Mouse (Mus musculus): Measurements from ENCODE around the gene Dmgdh. TPM values are rescaled to one million over a fixed set of nuclear protein-coding genes. Genes with fewer than 3 reads are reported as not detected.

The Dmgdh gene
- polyA plus RNA-seq, 1 experiment from 2014 or later: 0.08 TPM

- Histone ChIP-seq H3K4me1 (replicated peaks; ENCODE audit: control insufficient read depth, insufficient read depth, low read length) (no peaks in the 10 kb centered on the region; the same call in 1 of the 2 replicates), H3K36me3 (ENCODE audit: control insufficient read depth, insufficient read depth, low read length) (no peaks in the 10 kb centered on the region), H3K4me2 (ENCODE audit: low read depth, low read length, severe bottlenecking) (no peak overlapping the region), H3K4me3 (ENCODE audit: low read depth, low read length) (no peak overlapping the region), H3K9me3 (ENCODE audit: control insufficient read depth, low read length) (no peaks in the 10 kb centered on the region), H3K27me3 (ENCODE audit: control insufficient read depth, insufficient read depth, low read length) (no peaks in the 10 kb centered on the region), H3K9ac (ENCODE audit: low read length) (no peak overlapping the region), H3K27ac (ENCODE audit: low read depth, low read length) (no peak overlapping the region)
- WGBS: 83% methylated on average over 7 of the region's 7 CpGs
- no peak for DNase-seq (ENCODE audit: low spot score)
- ATAC-seq (replicated peaks; ENCODE audit: low FRiP score): no peak
Observed at GRCm38 (mm10) chr13:93756674-93757073, 82.4 kb downstream of the Dmgdh start.

- WGBS: 90% methylated on average over 6 of the region's 6 CpGs
- no peaks in the 10 kb centered on the region; the same call in 1 of the 2 replicates for H3K4me1 ChIP-seq (replicated peaks; ENCODE audit: control insufficient read depth, insufficient read depth, low read length)
- H3K4me2 ChIP-seq (ENCODE audit: low read depth, low read length, severe bottlenecking): no peak overlapping the region
- H3K27me3 ChIP-seq (ENCODE audit: control insufficient read depth, insufficient read depth, low read length): no peaks in the 10 kb centered on the region
- H3K4me3 ChIP-seq (ENCODE audit: low read depth, low read length): no peak overlapping the region
- no peak overlapping the region for H3K27ac ChIP-seq (ENCODE audit: low read depth, low read length)
- H3K9ac ChIP-seq (ENCODE audit: low read length): no peak overlapping the region
- no peaks in the 10 kb centered on the region for H3K9me3 ChIP-seq (ENCODE audit: control insufficient read depth, low read length)
- no peak for DNase-seq (ENCODE audit: low spot score)
- no peak for ATAC-seq (replicated peaks; ENCODE audit: low FRiP score)
- no peaks in the 10 kb centered on the region for H3K36me3 ChIP-seq (ENCODE audit: control insufficient read depth, insufficient read depth, low read length)
Observed at GRCm38 (mm10) chr13:93757514-93757913, 83.3 kb downstream of the Dmgdh start.

- Histone ChIP-seq H3K4me1 (replicated peaks; ENCODE audit: control insufficient read depth, insufficient read depth, low read length) (no peaks in the 10 kb centered on the region; the same call in 1 of the 2 replicates), H3K27me3 (ENCODE audit: control insufficient read depth, insufficient read depth, low read length) (no peaks in the 10 kb centered on the region), H3K4me2 (ENCODE audit: low read depth, low read length, severe bottlenecking) (no peak overlapping the region), H3K9ac (ENCODE audit: low read length) (no peak overlapping the region), H3K27ac (ENCODE audit: low read depth, low read length) (no peak overlapping the region), H3K9me3 (ENCODE audit: control insufficient read depth, low read length) (no peaks in the 10 kb centered on the region), H3K36me3 (ENCODE audit: control insufficient read depth, insufficient read depth, low read length) (no peaks in the 10 kb centered on the region), H3K4me3 (ENCODE audit: low read depth, low read length) (no peak overlapping the region)
- ATAC-seq (replicated peaks; ENCODE audit: low FRiP score) (no peak), DNase-seq (ENCODE audit: low spot score) (no peak)
- 57% methylated on average over 14 of the region's 14 CpGs for WGBS
Observed at GRCm38 (mm10) chr13:93758149-93758898, 84.1 kb downstream of the Dmgdh start.

- Histone ChIP-seq H3K27ac (ENCODE audit: low read depth, low read length) (no peak overlapping the region), H3K4me3 (ENCODE audit: low read depth, low read length) (no peak overlapping the region), H3K9ac (ENCODE audit: low read length) (no peak overlapping the region), H3K4me2 (ENCODE audit: low read depth, low read length, severe bottlenecking) (no peak overlapping the region), H3K4me1 (replicated peaks; ENCODE audit: control insufficient read depth, insufficient read depth, low read length) (no peaks in the 10 kb centered on the region; the same call in 1 of the 2 replicates), H3K27me3 (ENCODE audit: control insufficient read depth, insufficient read depth, low read length) (no peaks in the 10 kb centered on the region), H3K36me3 (ENCODE audit: control insufficient read depth, insufficient read depth, low read length) (no peaks in the 10 kb centered on the region), H3K9me3 (ENCODE audit: control insufficient read depth, low read length) (no peaks in the 10 kb centered on the region)
- 92% methylated on average over 8 of the region's 8 CpGs for WGBS
- ATAC-seq (replicated peaks; ENCODE audit: low FRiP score) (no peak), DNase-seq (ENCODE audit: low spot score) (no peak)
Observed at GRCm38 (mm10) chr13:93761831-93762230, 87.6 kb downstream of the Dmgdh start.

- Histone ChIP-seq H3K9ac (ENCODE audit: low read length) (no peak overlapping the region), H3K36me3 (ENCODE audit: control insufficient read depth, insufficient read depth, low read length) (no peaks in the 10 kb centered on the region), H3K27ac (ENCODE audit: low read depth, low read length) (no peak overlapping the region), H3K27me3 (ENCODE audit: control insufficient read depth, insufficient read depth, low read length) (no peaks in the 10 kb centered on the region), H3K4me1 (replicated peaks; ENCODE audit: control insufficient read depth, insufficient read depth, low read length) (no peaks in the 10 kb centered on the region; the same call in 1 of the 2 replicates), H3K4me2 (ENCODE audit: low read depth, low read length, severe bottlenecking) (no peak overlapping the region), H3K9me3 (ENCODE audit: control insufficient read depth, low read length) (no peaks in the 10 kb centered on the region), H3K4me3 (ENCODE audit: low read depth, low read length) (no peak overlapping the region)
- no peak for DNase-seq (ENCODE audit: low spot score)
- 84% methylated on average over 3 of the region's 3 CpGs for WGBS
- ATAC-seq (replicated peaks; ENCODE audit: low FRiP score): no peak
Observed at GRCm38 (mm10) chr13:93762879-93763278, 88.6 kb downstream of the Dmgdh start.

GRCm38 (mm10) chr13:93764321-93764973 is 90.2 kb downstream of the Dmgdh start:
- no peak for ATAC-seq (replicated peaks; ENCODE audit: low FRiP score)
- Histone ChIP-seq H3K9me3 (ENCODE audit: control insufficient read depth, low read length) (no peaks in the 10 kb centered on the region), H3K4me1 (replicated peaks; ENCODE audit: control insufficient read depth, insufficient read depth, low read length) (no peaks in the 10 kb centered on the region), H3K36me3 (ENCODE audit: control insufficient read depth, insufficient read depth, low read length) (no peaks in the 10 kb centered on the region), H3K27me3 (ENCODE audit: control insufficient read depth, insufficient read depth, low read length) (no peaks in the 10 kb centered on the region), H3K4me3 (ENCODE audit: low read depth, low read length) (no peak overlapping the region), H3K27ac (ENCODE audit: low read depth, low read length) (no peak overlapping the region), H3K9ac (ENCODE audit: low read length) (no peak overlapping the region), H3K4me2 (ENCODE audit: low read depth, low read length, severe bottlenecking) (no peak overlapping the region)
- WGBS: 87% methylated on average over 13 of the region's 13 CpGs
- DNase-seq (ENCODE audit: low spot score): no peak

- Histone ChIP-seq H3K27me3 (ENCODE audit: control insufficient read depth, insufficient read depth, low read length) (no peaks in the 10 kb centered on the region), H3K4me3 (ENCODE audit: low read depth, low read length) (peak overlapping the region; percentile 57), H3K27ac (ENCODE audit: low read depth, low read length) (peak overlapping the region; percentile 42; the same call in 1 of the 2 replicates), H3K36me3 (ENCODE audit: control insufficient read depth, insufficient read depth, low read length) (no peaks in the 10 kb centered on the region), H3K9me3 (ENCODE audit: control insufficient read depth, low read length) (no peaks in the 10 kb centered on the region), H3K9ac (ENCODE audit: low read length) (peak overlapping the region; percentile 83), H3K4me1 (replicated peaks; ENCODE audit: control insufficient read depth, insufficient read depth, low read length) (peaks cover 4% of the 10 kb centered on the region; the same call in 1 of the 2 replicates), H3K4me2 (ENCODE audit: low read depth, low read length, severe bottlenecking) (peak overlapping the region; percentile 98)
- ATAC-seq (replicated peaks; ENCODE audit: low FRiP score) (peak; percentile 53), DNase-seq (ENCODE audit: low spot score) (no peak)
- 42% methylated on average over 9 of the region's 9 CpGs for WGBS
Observed at GRCm38 (mm10) chr13:93771031-93771587, 96.9 kb downstream of the Dmgdh start.

- DNase-seq (ENCODE audit: low spot score) (peak; percentile 88), ATAC-seq (replicated peaks; ENCODE audit: low FRiP score) (peak; percentile 96)
- no peaks in the 10 kb centered on the region for H3K27me3 ChIP-seq (ENCODE audit: control insufficient read depth, insufficient read depth, low read length)
- H3K9me3 ChIP-seq (ENCODE audit: control insufficient read depth, low read length): no peaks in the 10 kb centered on the region
- peak within 1 kb of the TSS; percentile 57 for H3K4me3 ChIP-seq (ENCODE audit: low read depth, low read length)
- H3K4me1 ChIP-seq (replicated peaks; ENCODE audit: control insufficient read depth, insufficient read depth, low read length): peaks cover 4% of the 10 kb centered on the region; the same call in 1 of the 2 replicates
- peak within 1 kb of the TSS; percentile 83 for H3K9ac ChIP-seq (ENCODE audit: low read length)
- H3K27ac ChIP-seq (ENCODE audit: low read depth, low read length): peak within 1 kb of the TSS; percentile 42; the same call in 1 of the 2 replicates
- WGBS: under 1% methylated on average over 63 of the region's 66 CpGs
- peak within 1 kb of the TSS; percentile 98 for H3K4me2 ChIP-seq (ENCODE audit: low read depth, low read length, severe bottlenecking)
- H3K36me3 ChIP-seq (ENCODE audit: control insufficient read depth, insufficient read depth, low read length): no peaks in the 10 kb centered on the region
Observed at GRCm38 (mm10) chr13:93771588-93772278, 97.5 kb downstream of the Dmgdh start, which contains the start of gene Arsb. TSS of gene Arsb (plus strand) at chr13:93771630.

Measured in forebrain, embryonic 11.5 days (tissue).